Mouse (Mus musculus): ENCODE measurements around the gene Mia3.

GRCm38 (mm10) chr1:183307555-183307954 is 61.8 kb downstream of the Mia3 start:
- TF ChIP-seq POLR2A (IDR thresholded peaks at IDR 0.05; ENCODE audit: insufficient read length, low read depth) (no peak), MAX (IDR thresholded peaks at IDR 0.05; ENCODE audit: low read depth) (no peak)

Measured in myocyte (in vitro differentiated cells).